Mouse (Mus musculus) testis, adult 2 months (tissue): Measurements from ENCODE around the gene March1. TPM values are rescaled to one million over a fixed set of nuclear protein-coding genes. Genes with fewer than 3 reads are reported as not detected.
A peak's percentile ranks its signal among the peaks of the same experiment; 100 is the strongest.

ENCODE experiments used
- H3K27ac ChIP-seq: fragments of 200-500 bp; 2 replicates; pipeline ENCODE4 v1.5.1; 2012; ENCODE audit warnings: low read depth, low read length; ENCODE audit not compliant: control insufficient read depth, insufficient read depth
- H3K27me3 ChIP-seq: fragments of 200-500 bp; 2 replicates; pipeline ENCODE4 v1.6.1; 2012; ENCODE audit warnings: mild to moderate bottlenecking, low read length, moderate library complexity; ENCODE audit not compliant: control insufficient read depth, insufficient read depth
- H3K36me3 ChIP-seq: fragments of 200-500 bp; 2 replicates; pipeline ENCODE4 v1.6.1; 2012; ENCODE audit warnings: mild to moderate bottlenecking, low read length; ENCODE audit not compliant: control insufficient read depth, insufficient read depth
- H3K4me1 ChIP-seq: fragments of 200-500 bp; 2 replicates; pipeline ENCODE4 v1.6.1; 2012; ENCODE audit warnings: low read length; ENCODE audit not compliant: control insufficient read depth, insufficient read depth
- H3K4me3 ChIP-seq: fragments of 200-500 bp; 2 replicates; pipeline ENCODE4 v1.5.1; 2012; ENCODE audit warnings: low read depth, mild to moderate bottlenecking, low read length, moderate library complexity, mixed read lengths; ENCODE audit not compliant: control insufficient read depth
- CTCF ChIP-seq: fragments of 200-500 bp; IDR thresholded peaks from 2 replicates; pipeline ENCODE4 v1.5.1; 2012; ENCODE audit warnings: low read depth, mild to moderate bottlenecking, inconsistent platforms, low read length, moderate library complexity; ENCODE audit not compliant: control insufficient read depth, insufficient read depth, insufficient replicate concordance
- POLR2A ChIP-seq: fragments of 200-500 bp; IDR thresholded peaks from 2 replicates; pipeline ENCODE4 v1.6.1; 2012; ENCODE audit warnings: low read depth, mild to moderate bottlenecking, inconsistent platforms, low read length, moderate library complexity; ENCODE audit not compliant: control insufficient read depth
- polyA plus RNA-seq: library from polyadenylated mRNA; depleted of rRNA; stranded (reverse); fragments of >200 nt; gene quantifications from 2 replicates; pipeline ENCODE4 v1.2.3, GENCODE M21; 2012

The March1 gene
- polyA plus RNA-seq, 1 experiment: 0.07 TPM

- H3K36me3 ChIP-seq: no peaks in the 10 kb centered on the region
- no peak for TF ChIP-seq POLR2A
- TF ChIP-seq CTCF: no peak
- H3K4me3 ChIP-seq: no peak overlapping the region
- no peak overlapping the region for H3K27ac ChIP-seq
- no peaks in the 10 kb centered on the region for H3K27me3 ChIP-seq
- no peaks in the 10 kb centered on the region for H3K4me1 ChIP-seq
Observed at GRCm38 (mm10) chr8:66490624-66491023, 872.9 kb downstream of the March1 start.

- TF ChIP-seq POLR2A (no peak), CTCF (no peak)
- H3K27me3 ChIP-seq: no peaks in the 10 kb centered on the region
- H3K4me1 ChIP-seq: no peaks in the 10 kb centered on the region; the same call in 1 of the 2 replicates
- H3K4me3 ChIP-seq: no peak overlapping the region
- no peaks in the 10 kb centered on the region for H3K36me3 ChIP-seq
- no peak overlapping the region for H3K27ac ChIP-seq
Observed at GRCm38 (mm10) chr8:66494496-66494895, 876.8 kb downstream of the March1 start.

GRCm38 (mm10) chr8:66495726-66496125 lies 878.0 kb downstream of the March1 start:
- Histone ChIP-seq H3K4me3 (no peak overlapping the region), H3K4me1 (no peaks in the 10 kb centered on the region; the same call in 1 of the 2 replicates), H3K27me3 (no peaks in the 10 kb centered on the region), H3K27ac (no peak overlapping the region), H3K36me3 (no peaks in the 10 kb centered on the region)
- TF ChIP-seq CTCF: peak; percentile 64; the same call in 1 of the 2 replicates
- no peak for TF ChIP-seq POLR2A

GRCm38 (mm10) chr8:66496998-66497577 lies 879.4 kb downstream of the March1 start:
- TF ChIP-seq CTCF (peak; percentile 19; the same call in 1 of the 2 replicates), POLR2A (no peak)
- no peak overlapping the region for H3K4me3 ChIP-seq
- no peaks in the 10 kb centered on the region for H3K36me3 ChIP-seq
- no peaks in the 10 kb centered on the region; the same call in 1 of the 2 replicates for H3K4me1 ChIP-seq
- no peak overlapping the region for H3K27ac ChIP-seq
- H3K27me3 ChIP-seq: no peaks in the 10 kb centered on the region

- TF ChIP-seq POLR2A (no peak), CTCF (no peak)
- Histone ChIP-seq H3K4me3 (no peak overlapping the region), H3K4me1 (no peaks in the 10 kb centered on the region), H3K27ac (no peak overlapping the region), H3K27me3 (no peaks in the 10 kb centered on the region), H3K36me3 (no peaks in the 10 kb centered on the region)
Observed at GRCm38 (mm10) chr8:66503381-66503780, 885.7 kb downstream of the March1 start.

GRCm38 (mm10) chr8:66511537-66511936 lies 893.8 kb downstream of the March1 start, which contains the start of gene Tktl2:
Tktl2 (plus strand) TSS chr8:66511756.
- H3K27me3 ChIP-seq: no peaks in the 10 kb centered on the region
- H3K4me3 ChIP-seq: peak within 1 kb of the TSS; percentile 99
- H3K27ac ChIP-seq: peak within 1 kb of the TSS; percentile 99
- TF ChIP-seq CTCF: no peak
- peak; percentile 90; the same call in 1 of the 2 replicates for TF ChIP-seq POLR2A
- H3K36me3 ChIP-seq: peaks cover 4% of the 10 kb centered on the region
- H3K4me1 ChIP-seq: peaks cover 7% of the 10 kb centered on the region; the same call in 1 of the 2 replicates

- Histone ChIP-seq H3K36me3 (no peaks in the 10 kb centered on the region), H3K4me3 (no peak overlapping the region), H3K27ac (no peak overlapping the region), H3K4me1 (no peaks in the 10 kb centered on the region), H3K27me3 (no peaks in the 10 kb centered on the region)
- TF ChIP-seq CTCF (no peak), POLR2A (no peak)
Observed at GRCm38 (mm10) chr8:66519149-66519548, 901.4 kb downstream of the March1 start.
